Mouse (Mus musculus) layer of hippocampus, adult 18-20 months (tissue): ENCODE data around the gene Pde8b. TPM values are rescaled to one million over a fixed set of nuclear protein-coding genes. Genes with fewer than 3 reads are reported as not detected.

ENCODE experiments used
- DNase-seq, 2 experiments: peaks; one replicate each; pipeline ENCODE4 v3.0.0; 2022; ENCODE audit warnings: low spot score in 2 of 2
- total RNA-seq, 2 experiments: library from RNA; stranded (reverse); gene quantifications; 2 replicates each; pipeline ENCODE4 v1.2.3; 2021

Pde8b gene
- total RNA-seq, 2 experiments from 2014 or later, result 105 to 109 TPM

DNA sequence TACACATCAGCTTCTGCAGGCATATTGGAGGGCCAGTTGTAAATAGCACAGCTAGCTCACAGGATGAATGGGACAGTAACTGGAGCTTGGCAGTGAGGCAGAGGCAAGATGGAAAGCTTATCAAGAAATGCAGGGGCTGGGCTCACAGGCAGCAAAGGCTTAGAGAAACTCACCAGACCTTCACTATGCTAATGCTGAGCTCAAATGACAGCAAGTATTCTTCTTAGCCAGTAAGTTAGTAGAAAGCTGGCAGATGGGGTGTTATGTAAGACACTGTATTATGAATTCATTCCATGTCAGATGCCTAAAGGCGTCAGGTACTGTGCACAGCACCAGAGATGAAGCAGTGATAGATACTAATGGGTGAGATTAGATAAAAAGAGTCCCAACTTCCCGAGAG lies 215.4 kb downstream of the Pde8b start:
- peak; percentile 61 to 90 for DNase-seq

DNA sequence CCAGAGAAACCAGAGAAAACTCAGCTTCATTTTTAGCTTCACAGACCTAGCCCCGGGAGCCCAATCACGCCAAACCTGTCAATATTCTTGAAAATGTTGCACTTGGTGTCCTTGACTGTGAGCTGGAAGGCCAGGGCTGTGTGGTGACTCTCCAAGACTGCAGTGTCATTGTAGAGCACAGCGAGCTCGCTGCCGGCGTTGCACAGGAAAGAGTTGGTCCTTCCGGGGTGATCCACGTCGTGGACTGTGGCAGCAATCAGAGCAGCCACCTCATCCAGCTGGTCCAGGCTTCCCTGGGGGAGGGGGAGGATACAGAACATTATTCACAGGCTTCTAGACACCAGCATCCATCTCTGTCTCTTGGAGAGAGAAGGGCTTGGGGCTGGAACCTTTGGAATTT lies 216.0 kb downstream of the Pde8b start:
- no peak for DNase-seq

- DNase-seq, result no peak
These were observed 217.2 kb downstream of the Pde8b start for GRCm38 (mm10) chr13:95032973-95033372.

GRCm38 (mm10) chr13:95032127-95032831 lies 217.9 kb downstream of the Pde8b start:
- no peak for DNase-seq

DNA sequence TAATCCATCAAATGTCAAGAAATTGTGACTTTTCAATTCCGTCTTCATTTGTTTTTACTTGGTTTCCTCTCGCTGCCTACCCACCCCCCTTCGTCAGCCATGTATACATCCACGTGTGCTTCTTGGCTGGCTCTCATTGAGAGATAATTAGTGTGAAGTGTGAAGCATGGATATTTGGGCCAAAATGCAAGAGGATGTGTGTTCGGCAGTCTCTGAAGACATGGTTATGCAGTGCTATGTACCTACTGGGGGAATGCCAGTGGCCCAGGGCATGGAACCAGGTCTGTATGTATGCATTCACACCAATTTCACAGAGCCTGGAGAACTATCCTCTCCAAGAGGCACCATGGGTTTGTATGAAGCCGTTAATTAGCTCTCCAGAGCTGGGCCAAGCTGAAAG lies 219.3 kb downstream of the Pde8b start:
- no peak for DNase-seq

- no peak for DNase-seq
These were observed 229.9 kb downstream of the Pde8b start for GRCm38 (mm10) chr13:95020216-95020615.

DNA sequence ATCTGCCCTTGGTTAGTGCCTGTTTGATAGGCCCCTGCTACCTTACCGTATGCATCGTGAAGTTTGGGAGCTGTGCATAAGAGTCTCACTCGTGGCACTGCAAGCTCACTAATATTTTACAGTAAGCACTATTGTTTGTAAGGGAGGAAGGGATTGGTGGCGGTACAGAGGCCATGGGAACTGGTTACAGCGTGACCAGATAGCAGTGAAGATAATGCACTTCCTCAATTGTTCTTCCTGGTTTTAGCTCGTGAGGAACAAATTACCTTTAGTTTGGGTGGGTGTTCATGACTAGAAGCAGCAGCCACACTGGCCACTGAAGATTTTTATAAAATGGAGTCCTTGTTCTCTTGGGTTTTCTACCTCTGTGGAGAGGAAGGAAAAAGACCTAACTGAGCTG lies 230.8 kb downstream of the Pde8b start:
- DNase-seq, result no peak

GRCm38 (mm10) chr13:95017916-95018315 lies 232.2 kb downstream of the Pde8b start:
- DNase-seq, result peak; percentile 58 to 81

DNA sequence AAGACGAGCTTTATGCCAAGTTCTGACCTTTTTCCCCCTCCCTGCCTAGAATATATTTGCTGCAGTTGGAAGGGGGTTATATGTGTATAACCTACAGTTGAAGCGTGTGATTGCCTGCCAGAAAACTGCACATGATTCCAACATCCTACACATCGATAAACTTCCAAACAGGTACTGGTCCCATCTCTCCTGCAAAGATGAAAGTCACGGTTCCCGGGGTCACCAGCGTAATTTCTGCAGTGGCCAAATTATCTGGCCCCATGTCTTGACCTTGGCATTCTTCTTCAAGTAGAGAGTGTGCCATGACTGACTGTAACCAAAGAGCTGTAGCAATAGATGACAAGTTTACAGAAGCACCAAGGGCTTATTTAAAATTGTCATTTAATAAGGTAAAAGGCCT lies 232.9 kb downstream of the Pde8b start:
- no peak for DNase-seq

DNA sequence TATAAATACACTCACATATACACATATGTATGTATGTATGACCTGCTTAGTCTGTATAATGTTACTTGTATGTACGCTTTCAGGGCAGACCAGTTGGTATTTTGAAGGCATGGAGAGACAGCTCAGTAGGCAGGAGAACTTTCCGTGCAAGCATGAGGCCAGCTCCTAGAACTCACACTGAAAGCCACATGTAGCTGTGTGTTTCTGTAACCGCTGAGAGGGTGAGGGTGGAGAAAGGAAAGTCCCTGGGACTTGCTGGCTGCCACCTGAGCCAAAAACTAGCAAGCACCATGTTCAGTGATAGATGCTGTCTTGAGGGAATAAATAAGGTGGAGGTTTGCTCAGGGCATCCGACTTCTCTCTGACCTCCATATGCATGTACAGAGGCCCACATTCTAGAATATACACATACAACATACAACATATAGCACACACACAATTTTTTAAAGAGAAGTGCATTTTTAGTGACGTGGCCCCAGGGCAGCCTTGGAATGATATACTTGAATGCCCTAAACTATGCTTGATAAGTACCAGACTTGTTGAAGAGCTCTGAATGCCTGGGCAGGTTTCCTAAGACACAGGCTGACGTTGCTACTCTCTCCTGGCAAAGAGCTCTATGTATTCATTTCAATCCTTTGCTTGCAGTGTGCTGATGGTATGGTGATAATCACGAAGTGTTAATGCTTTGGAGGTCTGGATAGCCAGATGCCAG lies 238.4 kb downstream of the Pde8b start:
- no peak for DNase-seq

DNA sequence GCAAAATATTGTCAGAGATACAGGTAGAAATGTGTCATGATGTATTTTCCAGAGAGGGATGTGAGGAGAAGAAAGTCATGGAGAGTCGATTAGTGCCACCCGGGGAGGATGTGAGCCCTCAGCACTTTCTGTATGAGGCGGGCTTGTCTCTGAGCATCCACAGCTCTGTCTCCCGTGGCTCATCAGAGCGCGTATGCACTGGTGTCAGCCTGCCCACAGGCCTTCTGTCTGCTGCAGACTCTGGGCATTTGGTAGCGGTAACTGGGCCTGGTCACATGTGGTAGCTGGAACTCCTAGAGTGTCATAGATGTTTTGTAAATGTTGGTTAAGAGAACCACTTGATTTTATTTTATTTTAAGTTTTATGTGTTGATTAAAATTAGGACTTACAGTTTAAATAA lies 240.9 kb downstream of the Pde8b start:
- DNase-seq, result peak in 1 of 2 experiments; percentile 74

DNA sequence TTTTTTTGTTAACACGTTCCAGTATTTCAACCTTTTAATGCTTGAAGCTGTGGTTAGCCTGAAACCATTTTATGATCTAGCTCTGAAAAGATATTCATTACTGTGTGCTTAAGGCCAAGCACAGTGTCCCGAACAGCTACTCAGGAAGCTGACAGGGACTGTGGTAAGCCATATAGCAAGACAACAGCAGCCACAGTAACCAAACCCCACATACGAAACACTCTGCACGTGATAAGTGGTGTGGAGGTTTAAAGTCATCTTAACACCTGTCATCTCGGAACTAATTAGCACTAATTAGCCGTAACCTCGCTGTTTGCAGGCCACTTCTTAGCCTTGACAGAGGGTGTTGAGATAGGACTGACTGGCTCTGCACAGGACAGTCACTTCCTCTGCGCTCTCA lies 242.9 kb downstream of the Pde8b start:
- DNase-seq, result no peak

- no peak for DNase-seq
These were observed 259.6 kb downstream of the Pde8b start for GRCm38 (mm10) chr13:94990516-94990915.

- DNase-seq, result no peak
These were observed 271.1 kb downstream of the Pde8b start for GRCm38 (mm10) chr13:94979081-94979480.

GRCm38 (mm10) chr13:94976219-94977186 lies 273.6 kb downstream of the Pde8b start, which contains the start of gene Wdr41:
TSS of gene Wdr41 (plus strand) at chr13:94976344.
- DNase-seq, result peak; percentile 83 to 95

GRCm38 (mm10) chr13:94975828-94976218 lies 274.3 kb downstream of the Pde8b start:
- DNase-seq, result no peak

Other genes starting within 250 kb of the Pde8b start
- 10 to 100 TPM; 11.7 to 13.3 TPM for gene Zbed3, start 73.3 kb upstream of the Pde8b start, total RNA-seq
- 10 to 100 TPM; 50.4 to 52.2 TPM for gene Aggf1, start 125.0 kb upstream of the Pde8b start, total RNA-seq
- gene Crhbp, start 194.6 kb upstream of the Pde8b start, total RNA-seq, result 10 to 100 TPM; 24.3 to 25.2 TPM
- not detected for gene S100z, start 228.4 kb upstream of the Pde8b start, total RNA-seq